20 mouse cellular contexts compared by ENCODE assay signal in genomic region chr10:40429081-40429480, GRCm38 (mm10).
DNase-seq lines count a peak whose midpoint lies in the region; ATAC-seq and TF ChIP-seq lines count a peak whose summit lies in the region.
"Had no signal": no experiment of that assay in that cellular context is flagged by ENCODE, and none has a peak within 500 bp of the region (broad histone marks: within the 10 kb centered on the region; RNA-seq: fewer than 3 reads in every experiment).

No protein-coding gene starts in this region.

- H3K36me3 ChIP-seq in intestine, postnatal 0 days (ENCODE audit: control insufficient read depth, insufficient read depth), result no peaks in the 10 kb centered on the region
- no peaks in the 10 kb centered on the region for H3K36me3 ChIP-seq in intestine, embryonic 15.5 days
- H3K36me3 ChIP-seq: heart, embryonic 12.5 days; liver, embryonic 12.5 days; lung, embryonic 15.5 days; neural tube, embryonic 13.5 days had no signal

- 79% methylated on average over 2 of the region's 2 CpGs for WGBS in intestine, postnatal 0 days
- WGBS in intestine, embryonic 15.5 days, result 77% methylated on average over 2 of the region's 2 CpGs

- H3K4me2 ChIP-seq in intestine, postnatal 0 days (replicated peaks; ENCODE audit: low read depth), result no peak overlapping the region
- no peak overlapping the region for H3K4me2 ChIP-seq in intestine, embryonic 15.5 days (replicated peaks)
- H3K4me2 ChIP-seq: heart, embryonic 12.5 days; liver, embryonic 12.5 days; lung, embryonic 15.5 days; neural tube, embryonic 13.5 days had no signal

- no peak overlapping the region for H3K9ac ChIP-seq in intestine, postnatal 0 days (ENCODE audit: low read depth, low read length)
- no peak overlapping the region for H3K9ac ChIP-seq in intestine, embryonic 15.5 days
- H3K9ac ChIP-seq: heart, embryonic 12.5 days; liver, embryonic 12.5 days; lung, embryonic 15.5 days; neural tube, embryonic 13.5 days had no signal

- TF ChIP-seq CTCF in intestine, postnatal 0 days (IDR thresholded peaks at IDR 0.05; ENCODE audit: low read depth), result peak; percentile 48

- H3K27ac ChIP-seq in intestine, postnatal 0 days (ENCODE audit: low read depth, low read length), result no peak overlapping the region
- H3K27ac ChIP-seq in intestine, embryonic 15.5 days, result no peak overlapping the region
- H3K27ac ChIP-seq: liver, embryonic 12.5 days; lung, embryonic 15.5 days; neural tube, embryonic 13.5 days had no signal

- peak; percentile 11 for DNase-seq in 3T3-L1 (ENCODE audit: low read depth, low spot score)
- DNase-seq in urinary bladder, postnatal 14 days (ENCODE audit: low spot score), result no peak
- DNase-seq in spleen, postnatal 4 days (ENCODE audit: low spot score in 2 of 2), result no peak
- DNase-seq: cerebellum, adult 9-10 months; gastrocnemius, postnatal 25 days; heart, postnatal 4 days; kidney, adult 8-10 months; kidney, postnatal 4 days; layer of hippocampus, postnatal 36 days; left cerebral cortex, postnatal 4 days; thymus, postnatal 4 days had no signal

- no peak for ATAC-seq in intestine, postnatal 0 days
- no peak for ATAC-seq in intestine, embryonic 15.5 days
- ATAC-seq in CD4-positive, CD25-positive, alpha-beta regulatory T cell, adult 4 months, result peak; percentile 73
- ATAC-seq in inflammation-experienced regulatory T-cells, adult 6 months, result peak; percentile 64
- ATAC-seq: hindbrain, embryonic 16.5 days; liver, embryonic 12.5 days had no signal

- no peaks in the 10 kb centered on the region for H3K27me3 ChIP-seq in intestine, postnatal 0 days (replicated peaks; ENCODE audit: control insufficient read depth, insufficient read depth, low read length)
- H3K27me3 ChIP-seq in intestine, embryonic 15.5 days (replicated peaks), result no peaks in the 10 kb centered on the region
- H3K27me3 ChIP-seq: heart, embryonic 12.5 days; liver, embryonic 12.5 days; lung, embryonic 15.5 days; neural tube, embryonic 13.5 days had no signal

- H3K4me1 ChIP-seq in intestine, postnatal 0 days (replicated peaks; ENCODE audit: control insufficient read depth, insufficient read depth, low read length), result 0 out of 2 replicates have a peak, but pooled peaks cover 4% of the 10 kb centered on the region
- peaks cover 7% of the 10 kb centered on the region; the same call in 1 of the 2 replicates for H3K4me1 ChIP-seq in intestine, embryonic 15.5 days (replicated peaks)

- H3K4me3 ChIP-seq in intestine, postnatal 0 days (ENCODE audit: low read depth, low read length), result no peak overlapping the region
- no peak overlapping the region for H3K4me3 ChIP-seq in intestine, embryonic 15.5 days (replicated peaks)
- H3K4me3 ChIP-seq: heart, embryonic 12.5 days; liver, embryonic 12.5 days; lung, embryonic 15.5 days; neural tube, embryonic 13.5 days had no signal

- no peaks in the 10 kb centered on the region for H3K9me3 ChIP-seq in intestine, postnatal 0 days (ENCODE audit: control insufficient read depth)
- no peaks in the 10 kb centered on the region for H3K9me3 ChIP-seq in intestine, embryonic 15.5 days
- H3K9me3 ChIP-seq: heart, embryonic 12.5 days; liver, embryonic 12.5 days; lung, embryonic 15.5 days; neural tube, embryonic 13.5 days had no signal

Comparison
In these comparisons a context has a peak if more than half of its experiments do, and no peak if none do; other contexts are left out.
1. ATAC-seq: peak in CD4-positive, CD25-positive, alpha-beta regulatory T cell, adult 4 months (single experiment) and inflammation-experienced regulatory T-cells, adult 6 months (single experiment); none in intestine, postnatal 0 days (single experiment) and intestine, embryonic 15.5 days (single experiment).